Mouse (Mus musculus) kidney, embryonic 15.5 days (tissue): ENCODE data around the gene Tulp4. TPM values are rescaled to one million over a fixed set of nuclear protein-coding genes. Genes with fewer than 3 reads are reported as not detected.

Experiments
- ATAC-seq: fragments of 200-750 bp; cut with Nextera tagmentation; replicated peaks from 2 replicates; pipeline ENCODE4 v1.8.0; 2017; ENCODE audit warnings: moderate TSS enrichment; ENCODE audit not compliant: low FRiP score
- H3K27ac ChIP-seq: fragments of 300-500 bp; sonication (generic); 2 replicates; pipeline ENCODE4 v1.5.1; 2015; ENCODE audit warnings: mild to moderate bottlenecking, inconsistent platforms
- H3K27me3 ChIP-seq: fragments of 300-500 bp; sonication (generic); 2 replicates; pipeline ENCODE4 v1.6.1; 2015; ENCODE audit warnings: inconsistent platforms
- H3K36me3 ChIP-seq: fragments of 300-500 bp; sonication (generic); 2 replicates; pipeline ENCODE4 v1.6.1; 2015; ENCODE audit warnings: inconsistent platforms
- H3K4me1 ChIP-seq: fragments of 300-500 bp; sonication (generic); 2 replicates; pipeline ENCODE4 v1.6.1; 2015; ENCODE audit warnings: inconsistent platforms
- H3K4me2 ChIP-seq: fragments of 300-500 bp; sonication (generic); 2 replicates; pipeline ENCODE4 v1.6.1; 2015; ENCODE audit warnings: moderate library complexity, mild to moderate bottlenecking, inconsistent platforms
- H3K4me3 ChIP-seq: fragments of 300-500 bp; sonication (generic); replicated peaks from 2 replicates; pipeline ENCODE4 v1.5.1; 2015; ENCODE audit warnings: mild to moderate bottlenecking, inconsistent platforms
- H3K9ac ChIP-seq: fragments of 300-500 bp; sonication (generic); 2 replicates; pipeline ENCODE4 v1.6.1; 2015; ENCODE audit warnings: mild to moderate bottlenecking, inconsistent platforms
- H3K9me3 ChIP-seq: fragments of 300-500 bp; sonication (generic); replicated peaks from 2 replicates; pipeline ENCODE4 v1.6.1; 2016; ENCODE audit warnings: inconsistent platforms
- WGBS: fragments of 180-500 bp; shearing (Covaris S2); methylation state at CpG from one replicate; pipeline ENCODE4 v1.1.7; 2015; ENCODE audit warnings: mixed read lengths; 5-methylcytosine and 5-hydroxymethylcytosine counted together
- polyA plus RNA-seq: library from polyadenylated mRNA; unstranded; fragments of >200 nt; fragmentation: Nextera tagmentation; extraction: Ambion mirVana; gene quantifications from 2 replicates; pipeline ENCODE4 v1.2.1, GENCODE M21; 2015

The Tulp4 gene
- polyA plus RNA-seq, 1 experiment from 2014 or later: 75.0 TPM

DNA sequence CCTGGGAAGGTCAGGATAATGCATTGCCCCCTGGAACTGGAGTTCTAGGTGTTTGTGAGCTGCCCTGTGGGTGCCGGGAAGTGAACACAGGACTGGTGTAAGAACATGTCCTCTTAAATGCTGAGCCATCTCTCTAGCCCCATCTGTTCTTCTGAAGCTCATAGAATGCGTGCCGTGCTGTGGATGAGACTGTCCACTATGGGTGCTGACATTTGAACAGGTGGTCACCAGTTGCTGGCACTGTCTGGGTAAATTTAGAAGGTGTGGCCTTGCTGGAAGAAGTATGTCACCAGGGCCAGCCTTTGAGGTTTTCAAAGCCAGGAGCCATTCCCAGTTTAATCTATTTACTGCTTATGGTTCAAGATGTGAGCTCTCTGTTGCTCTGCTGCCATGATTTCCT, 4.0 kb upstream of the Tulp4 start:
- Histone ChIP-seq H3K36me3 (no peaks in the 10 kb centered on the region), H3K4me3 (no peak overlapping the region), H3K4me2 (no peak overlapping the region), H3K27me3 (peaks cover 10% of the 10 kb centered on the region; the same call in 1 of the 2 replicates), H3K9ac (no peak overlapping the region), H3K4me1 (no peaks in the 10 kb centered on the region), H3K27ac (no peak overlapping the region), H3K9me3 (no peaks in the 10 kb centered on the region)
- ATAC-seq: no peak
- 89% methylated on average over 3 of the region's 3 CpGs for WGBS

- no peak overlapping the region for H3K4me3 ChIP-seq
- H3K27ac ChIP-seq: no peak overlapping the region
- H3K36me3 ChIP-seq: no peaks in the 10 kb centered on the region
- H3K4me2 ChIP-seq: no peak overlapping the region
- peaks cover 10% of the 10 kb centered on the region; the same call in 1 of the 2 replicates for H3K27me3 ChIP-seq
- H3K4me1 ChIP-seq: peaks cover 11% of the 10 kb centered on the region
- H3K9me3 ChIP-seq: no peaks in the 10 kb centered on the region
- no peak overlapping the region for H3K9ac ChIP-seq
- ATAC-seq: no peak
- WGBS: 81% methylated on average over 6 of the region's 6 CpGs
These were observed 2.7 kb upstream of the Tulp4 start for GRCm38 (mm10) chr17:6103566-6103965.

- H3K4me2 ChIP-seq: peak overlapping the region; percentile 80
- peak overlapping the region; percentile 94 for H3K27ac ChIP-seq
- peak overlapping the region; percentile 93 for H3K9ac ChIP-seq
- H3K27me3 ChIP-seq: peaks cover 10% of the 10 kb centered on the region; the same call in 1 of the 2 replicates
- H3K4me1 ChIP-seq: peaks cover 20% of the 10 kb centered on the region
- H3K4me3 ChIP-seq: peak overlapping the region; percentile 94
- H3K9me3 ChIP-seq: no peaks in the 10 kb centered on the region
- under 1% methylated on average over 34 of the region's 50 CpGs for WGBS
- H3K36me3 ChIP-seq: peaks cover 10% of the 10 kb centered on the region; the same call in 1 of the 2 replicates
- no peak; the same call in 1 of the 2 replicates for ATAC-seq
These were observed 871 bp downstream of the Tulp4 start for GRCm38 (mm10) chr17:6107015-6107601.

DNA sequence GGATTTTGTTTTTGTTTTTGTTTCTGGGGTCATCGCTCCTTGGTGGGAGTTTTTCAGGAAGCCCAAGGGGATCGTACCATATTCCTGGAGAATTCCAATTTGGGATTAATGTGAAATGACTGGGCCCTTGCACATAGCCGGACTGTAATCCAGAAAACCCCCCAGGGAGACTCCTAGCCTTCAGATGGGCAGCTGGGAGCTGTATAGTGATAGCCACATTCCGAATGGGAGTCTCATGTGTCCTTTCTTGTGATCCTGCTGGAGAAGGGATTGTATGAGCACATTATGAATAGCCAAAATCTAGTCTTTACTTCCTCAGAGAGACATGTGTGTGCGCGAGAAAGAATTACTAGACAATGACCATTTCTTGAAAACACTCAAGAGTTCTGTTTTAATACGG, 1.9 kb downstream of the Tulp4 start:
- Histone ChIP-seq H3K9me3 (no peaks in the 10 kb centered on the region), H3K9ac (peak overlapping the region; percentile 93), H3K27me3 (peaks cover 10% of the 10 kb centered on the region; the same call in 1 of the 2 replicates), H3K4me1 (peaks cover 20% of the 10 kb centered on the region), H3K4me2 (peak overlapping the region; percentile 80), H3K4me3 (peak overlapping the region; percentile 94), H3K36me3 (peaks cover 12% of the 10 kb centered on the region; the same call in 1 of the 2 replicates), H3K27ac (no peak overlapping the region)
- WGBS: 43% methylated on average over 7 of the region's 7 CpGs
- no peak for ATAC-seq

- Histone ChIP-seq H3K4me2 (no peak overlapping the region), H3K27ac (no peak overlapping the region), H3K4me1 (peaks cover 20% of the 10 kb centered on the region), H3K4me3 (no peak overlapping the region), H3K9me3 (no peaks in the 10 kb centered on the region), H3K36me3 (peaks cover 23% of the 10 kb centered on the region; the same call in 1 of the 2 replicates), H3K9ac (no peak overlapping the region), H3K27me3 (no peaks in the 10 kb centered on the region)
- WGBS: 79% methylated on average over 3 of the region's 3 CpGs
- no peak for ATAC-seq
These were observed 4.7 kb downstream of the Tulp4 start for GRCm38 (mm10) chr17:6110956-6111355.

DNA sequence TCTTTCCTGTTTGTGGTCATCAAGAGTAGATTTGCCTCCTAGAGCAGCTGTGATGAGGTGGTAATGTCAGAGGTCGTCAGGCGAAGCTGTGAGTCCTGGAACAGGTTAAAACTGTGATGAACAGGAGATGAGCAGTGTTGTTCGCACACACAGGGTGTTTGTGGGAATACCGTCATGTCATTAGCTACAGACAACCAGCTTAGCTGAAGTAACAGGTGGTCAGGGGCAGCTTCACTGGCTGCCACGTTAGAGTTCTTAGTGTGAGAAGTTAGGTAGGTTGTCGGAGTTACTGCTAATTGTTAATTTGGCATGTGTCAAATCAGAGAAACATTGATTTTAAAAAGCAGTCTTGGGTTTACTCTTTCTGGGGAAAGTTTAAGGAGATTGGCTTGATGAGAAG, 7.4 kb downstream of the Tulp4 start:
- ATAC-seq: no peak
- no peaks in the 10 kb centered on the region for H3K9me3 ChIP-seq
- WGBS: 87% methylated on average over 6 of the region's 6 CpGs

DNA sequence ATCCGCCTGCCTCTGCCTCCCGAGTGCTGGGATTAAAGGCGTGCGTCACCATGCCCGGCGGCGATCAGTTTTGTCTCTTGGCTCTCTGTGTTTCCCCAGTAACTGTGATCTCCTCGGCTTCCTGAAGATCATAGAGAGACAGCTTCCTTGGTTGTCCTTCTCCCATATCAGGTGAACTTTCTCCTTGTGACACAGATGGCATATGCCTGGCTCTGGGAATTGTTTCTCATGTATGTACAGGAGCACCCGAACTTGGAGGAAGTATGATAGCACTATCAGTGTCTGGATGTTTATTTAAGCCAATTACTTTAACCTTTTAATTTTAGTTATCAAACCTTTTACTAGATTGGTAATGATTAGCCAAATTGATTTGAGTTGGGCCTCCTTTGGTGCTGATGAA, 8.8 kb downstream of the Tulp4 start:
- 94% methylated on average over 9 of the region's 9 CpGs for WGBS
- H3K27ac ChIP-seq: no peak overlapping the region

More for the DNA sequence above, 7.4 kb downstream of the Tulp4 start:
- Histone ChIP-seq H3K27me3 (no peaks in the 10 kb centered on the region), H3K9ac (no peak overlapping the region), H3K4me1 (0 out of 2 replicates have a peak, but pooled peaks cover 12% of the 10 kb centered on the region), H3K4me2 (no peak overlapping the region), H3K27ac (no peak overlapping the region), H3K4me3 (no peak overlapping the region), H3K36me3 (peaks cover 23% of the 10 kb centered on the region; the same call in 1 of the 2 replicates)

GRCm38 (mm10) chr17:6117148-6117725, 11.0 kb downstream of the Tulp4 start:
- no peaks in the 10 kb centered on the region for H3K27me3 ChIP-seq
- no peak overlapping the region for H3K4me3 ChIP-seq
- 77% methylated on average over 4 of the region's 4 CpGs for WGBS

More for the DNA sequence above, 8.8 kb downstream of the Tulp4 start:
- ATAC-seq: no peak
- 0 out of 2 replicates have a peak, but pooled peaks cover 3% of the 10 kb centered on the region for H3K4me1 ChIP-seq
- no peak overlapping the region for H3K4me2 ChIP-seq
- H3K9me3 ChIP-seq: no peaks in the 10 kb centered on the region
- H3K36me3 ChIP-seq: 0 out of 2 replicates have a peak, but pooled peaks cover 17% of the 10 kb centered on the region
- H3K4me3 ChIP-seq: no peak overlapping the region
- H3K27me3 ChIP-seq: no peaks in the 10 kb centered on the region
- no peak overlapping the region for H3K9ac ChIP-seq

GRCm38 (mm10) chr17:6117917-6118316, 11.7 kb downstream of the Tulp4 start:
- ATAC-seq: no peak
- WGBS: 86% methylated on average over 3 of the region's 3 CpGs
- Histone ChIP-seq H3K36me3 (peaks cover 26% of the 10 kb centered on the region), H3K27me3 (no peaks in the 10 kb centered on the region), H3K9me3 (no peaks in the 10 kb centered on the region), H3K27ac (no peak overlapping the region), H3K4me3 (no peak overlapping the region), H3K4me1 (0 out of 2 replicates have a peak, but pooled peaks cover 3% of the 10 kb centered on the region), H3K4me2 (no peak overlapping the region), H3K9ac (no peak overlapping the region)

More at GRCm38 (mm10) chr17:6117148-6117725, 11.0 kb downstream of the Tulp4 start:
- H3K4me2 ChIP-seq: no peak overlapping the region
- peaks cover 20% of the 10 kb centered on the region for H3K36me3 ChIP-seq
- H3K27ac ChIP-seq: no peak overlapping the region
- no peaks in the 10 kb centered on the region for H3K9me3 ChIP-seq
- no peak for ATAC-seq
- 0 out of 2 replicates have a peak, but pooled peaks cover 3% of the 10 kb centered on the region for H3K4me1 ChIP-seq
- H3K9ac ChIP-seq: no peak overlapping the region

- Histone ChIP-seq H3K9ac (no peak overlapping the region), H3K9me3 (no peaks in the 10 kb centered on the region), H3K36me3 (peaks cover 32% of the 10 kb centered on the region), H3K27ac (no peak overlapping the region), H3K4me3 (no peak overlapping the region), H3K4me1 (0 out of 2 replicates have a peak, but pooled peaks cover 3% of the 10 kb centered on the region), H3K27me3 (no peaks in the 10 kb centered on the region), H3K4me2 (no peak overlapping the region)
- no peak for ATAC-seq
- 92% methylated on average over 4 of the region's 4 CpGs for WGBS
These were observed 12.6 kb downstream of the Tulp4 start for GRCm38 (mm10) chr17:6118861-6119260.

- Histone ChIP-seq H3K9me3 (no peaks in the 10 kb centered on the region), H3K27ac (no peak overlapping the region), H3K4me2 (no peak overlapping the region), H3K36me3 (peaks cover 33% of the 10 kb centered on the region), H3K4me3 (no peak overlapping the region), H3K4me1 (no peaks in the 10 kb centered on the region), H3K9ac (no peak overlapping the region), H3K27me3 (no peaks in the 10 kb centered on the region)
- no peak for ATAC-seq
- 65% methylated on average over 4 of the region's 4 CpGs for WGBS
These were observed 17.5 kb downstream of the Tulp4 start for GRCm38 (mm10) chr17:6123776-6124175.

- no peak overlapping the region for H3K9ac ChIP-seq
- H3K4me2 ChIP-seq: no peak overlapping the region
- no peak for ATAC-seq
- no peaks in the 10 kb centered on the region for H3K9me3 ChIP-seq
- no peak overlapping the region for H3K4me3 ChIP-seq
- H3K4me1 ChIP-seq: no peaks in the 10 kb centered on the region
- 94% methylated on average over 3 of the region's 3 CpGs for WGBS
- H3K36me3 ChIP-seq: peaks cover 32% of the 10 kb centered on the region
- H3K27ac ChIP-seq: no peak overlapping the region
- H3K27me3 ChIP-seq: no peaks in the 10 kb centered on the region
These were observed 19.2 kb downstream of the Tulp4 start for GRCm38 (mm10) chr17:6125441-6125840.
